Mouse (Mus musculus) ES-CJ7 (cell line): ENCODE results near the gene Minos1.

Source experiments
- DNase-seq: peaks from one replicate; pipeline ENCODE4 v3.0.0; 2011; ENCODE audit warnings: low read depth, low spot score

Minos1 gene

GRCm38 (mm10) chr4:139144577-139144976 lies 13.7 kb upstream of the Minos1 start:
- DNase-seq: no peak

- peak; percentile 80 for DNase-seq
Observed at GRCm38 (mm10) chr4:139142985-139143384, 12.1 kb upstream of the Minos1 start.

- peak; percentile 73 for DNase-seq
Observed at GRCm38 (mm10) chr4:139141785-139142184, 10.9 kb upstream of the Minos1 start.

- peak; percentile 27 for DNase-seq
Observed at GRCm38 (mm10) chr4:139140267-139140666, 9.4 kb upstream of the Minos1 start.

GRCm38 (mm10) chr4:139136011-139136410 lies 5.1 kb upstream of the Minos1 start:
- peak; percentile 58 for DNase-seq

GRCm38 (mm10) chr4:139133109-139133508 lies 2.2 kb upstream of the Minos1 start:
- DNase-seq: no peak

- DNase-seq: no peak
Observed at GRCm38 (mm10) chr4:139131858-139132672, 1.2 kb upstream of the Minos1 start.

GRCm38 (mm10) chr4:139129806-139130700 lies 860 bp downstream of the Minos1 start:
- peak; percentile 51 for DNase-seq

- peak; percentile 52 for DNase-seq
Observed at GRCm38 (mm10) chr4:139126475-139126874, 4.4 kb downstream of the Minos1 start.

GRCm38 (mm10) chr4:139124940-139125339 lies 6.0 kb downstream of the Minos1 start:
- no peak for DNase-seq

- no peak for DNase-seq
Observed at GRCm38 (mm10) chr4:139122557-139122956, 8.4 kb downstream of the Minos1 start.

GRCm38 (mm10) chr4:139120998-139121397 lies 9.9 kb downstream of the Minos1 start:
- DNase-seq: no peak

GRCm38 (mm10) chr4:139120281-139120814 lies 10.6 kb downstream of the Minos1 start:
- DNase-seq: no peak

- DNase-seq: no peak
Observed at GRCm38 (mm10) chr4:139116356-139117063, 14.4 kb downstream of the Minos1 start.

GRCm38 (mm10) chr4:139115721-139116120 lies 15.2 kb downstream of the Minos1 start:
- peak; percentile 74 for DNase-seq

- DNase-seq: no peak
Observed at GRCm38 (mm10) chr4:139112482-139112881, 18.4 kb downstream of the Minos1 start.

- no peak for DNase-seq
Observed at GRCm38 (mm10) chr4:139111421-139111820, 19.5 kb downstream of the Minos1 start.

GRCm38 (mm10) chr4:139110858-139111257 lies 20.1 kb downstream of the Minos1 start:
- no peak for DNase-seq

GRCm38 (mm10) chr4:139105453-139105852 lies 25.5 kb downstream of the Minos1 start:
- no peak for DNase-seq

GRCm38 (mm10) chr4:139101546-139101945 lies 29.4 kb downstream of the Minos1 start:
- DNase-seq: no peak

GRCm38 (mm10) chr4:139100326-139100725 lies 30.6 kb downstream of the Minos1 start:
- peak; percentile 58 for DNase-seq

- DNase-seq: no peak
Observed at GRCm38 (mm10) chr4:139096201-139096600, 34.7 kb downstream of the Minos1 start.
